Mouse (Mus musculus) ES-E14 (cell line): ENCODE measurements around the gene Mfsd2b. TPM values are rescaled to one million over a fixed set of nuclear protein-coding genes. Genes with fewer than 3 reads are reported as not detected.

ENCODE experiments used
- DNase-seq: peaks from one replicate; pipeline ENCODE4 v3.0.0-alpha.2; 2013; ENCODE audit warnings: low read depth, low spot score
- H3K27ac ChIP-seq: 2 replicates; pipeline ENCODE4 v1.5.1; 2012; ENCODE audit warnings: low read depth, mild to moderate bottlenecking, low read length, moderate library complexity, mixed read lengths; ENCODE audit not compliant: poor library complexity, insufficient read depth, severe bottlenecking
- H3K36me3 ChIP-seq: 2 replicates; pipeline ENCODE4 v1.6.1; 2012; ENCODE audit warnings: mild to moderate bottlenecking, low read length, moderate library complexity, mixed read lengths; ENCODE audit not compliant: control insufficient read depth, poor library complexity, insufficient read depth, severe bottlenecking
- H3K4me1 ChIP-seq, 2 experiments: fragments of 150-350 bp in 1 of 2; sonication (generic) in 1 of 2; 2 replicates each; pipeline ENCODE4 v1.6.1; 2012; ENCODE audit warnings: low read length in 2 of 2, mild to moderate bottlenecking in 1 of 2, mixed read lengths in 1 of 2; ENCODE audit not compliant: control insufficient read depth in 2 of 2, insufficient read depth in 2 of 2, poor library complexity in 1 of 2
- H3K4me3 ChIP-seq, 2 experiments: fragments of 150-350 bp in 1 of 2; sonication (generic) in 1 of 2; 2 replicates each; pipeline ENCODE4 v1.5.1; 2012; ENCODE audit warnings: low read length in 2 of 2, low read depth in 1 of 2, mild to moderate bottlenecking in 1 of 2, mixed read lengths in 1 of 2; ENCODE audit not compliant: insufficient read depth in 1 of 2, poor library complexity in 1 of 2, severe bottlenecking in 1 of 2
- H3K9ac ChIP-seq: 2 replicates; pipeline ENCODE4 v1.6.1; 2012; ENCODE audit warnings: low read depth, mild to moderate bottlenecking, low read length, mixed read lengths; ENCODE audit not compliant: poor library complexity, insufficient read depth, severe bottlenecking
- H3K9me3 ChIP-seq: fragments of 150-350 bp; sonication (generic); 2 replicates; pipeline ENCODE4 v1.6.1; 2012; ENCODE audit warnings: low read depth, mild to moderate bottlenecking, low read length; ENCODE audit not compliant: control insufficient read depth, insufficient read depth
- CHD2 ChIP-seq: IDR thresholded peaks from 2 replicates; pipeline ENCODE4 v1.6.1; 2014; ENCODE audit warnings: mild to moderate bottlenecking, low read depth, low read length, inconsistent platforms
- HCFC1 ChIP-seq: IDR thresholded peaks from 2 replicates; pipeline ENCODE4 v1.6.1; 2012; ENCODE audit warnings: low read length, inconsistent platforms, borderline replicate concordance; ENCODE audit not compliant: insufficient read depth
- MAFK ChIP-seq: IDR thresholded peaks from 2 replicates; pipeline ENCODE4 v1.6.1; 2014; ENCODE audit warnings: mild to moderate bottlenecking, low read depth, low read length, inconsistent platforms; ENCODE audit not compliant: insufficient read depth
- ZC3H11A ChIP-seq: IDR thresholded peaks from 2 replicates; pipeline ENCODE4 v1.6.1; 2012; ENCODE audit warnings: low read depth, mild to moderate bottlenecking, inconsistent platforms, low read length, borderline replicate concordance
- ZNF384 ChIP-seq: IDR thresholded peaks from 2 replicates; pipeline ENCODE4 v1.6.1; 2012; ENCODE audit warnings: low read depth, low read length, inconsistent platforms
- in situ Hi-C, 2 experiments: fragments of 600-800 bp; cut with MboI; formaldehyde crosslinking; loops; one replicate each; pipeline ENCODE4 v1.15.1; 2025; ENCODE audit warnings: low sequenced_read_pairs in 2 of 2, inconsistent platforms in 1 of 2; ENCODE audit not compliant: unreplicated experiment in 2 of 2
- total RNA-seq: library from RNA; depleted of rRNA; stranded (reverse); fragments of 300-350 nt; gene quantifications from 2 replicates; pipeline ENCODE4 v1.2.3, GENCODE M21; 2012

The Mfsd2b gene
- total RNA-seq, 1 experiment: 3.2 TPM

DNA sequence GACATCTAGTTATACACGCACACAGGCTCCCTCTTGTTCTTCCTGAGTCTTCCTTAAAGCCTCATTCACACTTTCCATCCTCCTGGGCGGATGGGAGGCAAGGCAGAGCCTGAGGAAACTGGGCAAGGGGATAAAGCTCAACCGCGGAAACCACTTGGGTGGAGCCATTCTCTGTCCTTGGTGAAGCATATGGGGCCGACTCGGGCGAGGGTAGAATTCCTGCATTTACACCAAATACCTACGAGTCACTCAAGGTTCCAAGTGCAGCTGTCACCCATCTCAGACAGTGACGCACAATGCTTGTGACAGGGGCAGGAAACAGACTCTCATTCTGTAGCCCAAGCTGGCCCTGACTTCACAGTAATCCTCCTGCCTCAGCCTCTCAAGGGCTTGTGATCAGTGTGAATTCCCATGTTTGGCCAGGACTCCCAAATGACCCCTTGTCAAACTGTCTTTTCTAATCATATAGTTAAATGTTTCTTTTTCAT lies 4.2 kb upstream of the Mfsd2b start:
- Histone ChIP-seq H3K9ac (no peak overlapping the region), H3K27ac (no peak overlapping the region), H3K9me3 (no peaks in the 10 kb centered on the region), H3K4me1 (peaks cover 0 to 8% of the 10 kb centered on the region in 2 experiments; a peak in 2 of 4 replicates), H3K4me3 (no peak overlapping the region), H3K36me3 (peaks cover 10% of the 10 kb centered on the region)
- DNase-seq: no peak
- TF ChIP-seq HCFC1 (no peak), MAFK (no peak), CHD2 (no peak), ZC3H11A (no peak), ZNF384 (no peak)
- in situ Hi-C loops: no loop called here

GRCm38 (mm10) chr12:4875623-4876022 lies 1.5 kb upstream of the Mfsd2b start:
- DNase-seq: no peak
- in situ Hi-C loops: no loop called here
- Histone ChIP-seq H3K4me3 (no peak overlapping the region), H3K9ac (no peak overlapping the region), H3K9me3 (no peaks in the 10 kb centered on the region), H3K4me1 (peaks cover 0 to 8% of the 10 kb centered on the region in 2 experiments; a peak in 2 of 4 replicates), H3K27ac (no peak overlapping the region), H3K36me3 (no peaks in the 10 kb centered on the region)
- TF ChIP-seq CHD2: no peak
- TF ChIP-seq ZC3H11A: no peak
- no peak for TF ChIP-seq HCFC1
- TF ChIP-seq ZNF384: no peak
- TF ChIP-seq MAFK: no peak

GRCm38 (mm10) chr12:4873531-4873930 lies 628 bp downstream of the Mfsd2b start:
- Histone ChIP-seq H3K4me1 (peaks cover 0 to 8% of the 10 kb centered on the region in 2 experiments; a peak in 2 of 4 replicates), H3K27ac (no peak overlapping the region)

DNA sequence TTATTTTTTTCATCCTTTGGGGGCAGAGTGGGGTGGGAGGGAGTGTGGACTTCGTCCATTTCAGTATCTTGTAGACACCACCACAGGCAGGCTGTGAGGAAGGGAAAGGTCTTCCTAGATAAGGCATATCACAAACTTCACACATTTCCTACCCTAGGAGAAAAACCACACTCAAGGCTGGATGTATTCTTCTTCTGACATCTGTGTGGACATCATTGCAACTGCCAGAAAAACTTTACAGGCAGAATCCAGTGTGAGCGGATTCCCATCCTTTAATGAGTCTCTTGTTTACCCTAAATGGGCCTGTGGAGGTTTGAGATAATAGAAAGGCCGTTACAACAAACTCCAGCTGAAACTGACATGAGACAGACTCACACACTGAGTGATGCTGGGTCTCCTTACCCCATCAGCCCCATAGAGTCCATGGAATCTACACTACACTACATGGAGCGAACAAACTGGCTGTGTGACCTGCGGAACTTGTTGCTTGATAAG lies 1.1 kb downstream of the Mfsd2b start:
- DNase-seq: no peak
- in situ Hi-C loops: no loop called here
- TF ChIP-seq CHD2: no peak
- no peak for TF ChIP-seq HCFC1
- TF ChIP-seq ZNF384: no peak
- TF ChIP-seq MAFK: no peak
- TF ChIP-seq ZC3H11A: no peak
- Histone ChIP-seq H3K4me1 (peaks cover 0 to 8% of the 10 kb centered on the region in 2 experiments; a peak in 2 of 4 replicates), H3K9ac (no peak overlapping the region), H3K36me3 (no peaks in the 10 kb centered on the region), H3K27ac (no peak overlapping the region), H3K4me3 (no peak overlapping the region), H3K9me3 (no peaks in the 10 kb centered on the region)

More at GRCm38 (mm10) chr12:4873531-4873930, 628 bp downstream of the Mfsd2b start:
- in situ Hi-C loops: no loop called here
- DNase-seq: no peak
- peak overlapping the region in 1 of 2 experiments; percentile 27; a peak in 1 of 4 replicates for H3K4me3 ChIP-seq
- peak overlapping the region; percentile 24; the same call in 1 of the 2 replicates for H3K9ac ChIP-seq
- no peaks in the 10 kb centered on the region for H3K36me3 ChIP-seq
- H3K9me3 ChIP-seq: no peaks in the 10 kb centered on the region
- TF ChIP-seq ZNF384: no peak
- no peak for TF ChIP-seq HCFC1
- TF ChIP-seq MAFK: no peak
- TF ChIP-seq ZC3H11A: no peak
- no peak for TF ChIP-seq CHD2
